Mouse (Mus musculus): ENCODE results near the gene Nudt12. TPM values are rescaled to one million over a fixed set of nuclear protein-coding genes. Genes with fewer than 3 reads are reported as not detected.

Gene Nudt12
- polyA plus RNA-seq, 1 experiment from 2014 or later: 8.1 TPM

GRCm38 (mm10) chr17:58959905-58960304 is 53.3 kb downstream of the Nudt12 start:
- Histone ChIP-seq H3K27me3 (no peaks in the 10 kb centered on the region), H3K27ac (replicated peaks) (no peak overlapping the region), H3K4me1 (no peaks in the 10 kb centered on the region), H3K9ac (replicated peaks) (no peak overlapping the region), H3K9me3 (no peaks in the 10 kb centered on the region), H3K36me3 (no peaks in the 10 kb centered on the region), H3K4me3 (no peak overlapping the region), H3K4me2 (replicated peaks) (no peak overlapping the region)
- 37% methylated on average over 3 of the region's 3 CpGs for whole genome bisulfite sequencing
- no peak for ATAC-seq (ENCODE audit: low FRiP score, low read depth)

- 86% methylated on average over 1 of the region's 1 CpGs for WGBS
- H3K27ac ChIP-seq (replicated peaks): no peak overlapping the region
- H3K4me3 ChIP-seq: no peak overlapping the region
- H3K9me3 ChIP-seq: no peaks in the 10 kb centered on the region
- H3K9ac ChIP-seq (replicated peaks): no peak overlapping the region
- H3K27me3 ChIP-seq: no peaks in the 10 kb centered on the region
- no peaks in the 10 kb centered on the region for H3K4me1 ChIP-seq
- H3K4me2 ChIP-seq (replicated peaks): no peak overlapping the region
- no peak for ATAC-seq (ENCODE audit: low FRiP score, low read depth)
- no peaks in the 10 kb centered on the region for H3K36me3 ChIP-seq
Measured at GRCm38 (mm10) chr17:58957055-58957454, 56.1 kb downstream of the Nudt12 start.

Other genes with a start within 250 kb of the Nudt12 start
- gene Pdzph1, start 22.0 kb downstream of the Nudt12 start, polyA plus RNA-seq (2016; fragmentation: Nextera tagmentation; extraction: Ambion mirVana): 22.3 and 24.8 TPM in 2 replicates